Mouse (Mus musculus) embryonic facial prominence, embryonic 12.5 days (tissue): ENCODE measurements around the gene Lnp1. TPM values are rescaled to one million over a fixed set of nuclear protein-coding genes. Genes with fewer than 3 reads are reported as not detected.
"Not testable (repeated sequence)": the region's sequence is repeated elsewhere in the genome, so short reads cannot be mapped to it uniquely, and the experiment has no call there.

Source experiments
- ATAC-seq: fragments of 200-750 bp; cut with Nextera tagmentation; 2 replicates; pipeline ENCODE4 v1.8.0; 2017; ENCODE audit not compliant: insufficient number of reproducible peaks, insufficient read depth, low FRiP score, low TSS enrichment
- H3K27ac ChIP-seq: fragments of 300-500 bp; sonication (generic); 2 replicates; pipeline ENCODE4 v1.5.1; 2016; ENCODE audit warnings: mild to moderate bottlenecking
- H3K27me3 ChIP-seq: fragments of 300-500 bp; sonication (generic); 2 replicates; pipeline ENCODE4 v1.6.1; 2016; ENCODE audit warnings: mild to moderate bottlenecking, moderate library complexity
- H3K36me3 ChIP-seq: fragments of 300-500 bp; sonication (generic); 2 replicates; pipeline ENCODE4 v1.6.1; 2016; ENCODE audit warnings: mild to moderate bottlenecking
- H3K4me1 ChIP-seq: fragments of 300-500 bp; sonication (generic); 2 replicates; pipeline ENCODE4 v1.6.1; 2016
- H3K4me2 ChIP-seq: fragments of 300-500 bp; sonication (generic); replicated peaks from 2 replicates; pipeline ENCODE4 v1.6.1; 2016; ENCODE audit warnings: mild to moderate bottlenecking, moderate library complexity
- H3K4me3 ChIP-seq: fragments of 300-500 bp; sonication (generic); 2 replicates; pipeline ENCODE4 v1.5.1; 2016; ENCODE audit warnings: mild to moderate bottlenecking
- H3K9ac ChIP-seq: fragments of 300-500 bp; sonication (generic); 2 replicates; pipeline ENCODE4 v1.6.1; 2016; ENCODE audit warnings: mild to moderate bottlenecking, moderate library complexity
- H3K9me3 ChIP-seq: fragments of 300-500 bp; sonication (generic); 2 replicates; pipeline ENCODE4 v1.6.1; 2016; ENCODE audit warnings: mild to moderate bottlenecking, moderate library complexity
- whole genome bisulfite sequencing: fragments of 180-500 bp; shearing (Covaris S2); methylation state at CpG from one replicate; pipeline ENCODE4 v1.1.7; 2016; 5-methylcytosine and 5-hydroxymethylcytosine counted together
- polyA plus RNA-seq: library from polyadenylated mRNA; unstranded; fragments of >200 nt; fragmentation: Nextera tagmentation; extraction: Ambion mirVana; gene quantifications from 2 replicates; pipeline ENCODE4 v1.2.1, GENCODE M21; 2016

The Lnp1 gene
- polyA plus RNA-seq = not detected in 2 replicates

GRCm38 (mm10) chr16:56928023-56928422 is at the start of gene Lnp1:
Lnp1 (minus strand) TSS chr16:56928061.
- WGBS = 44% methylated on average over 3 of the region's 3 CpGs
- Histone ChIP-seq H3K4me2 (no peak within 1 kb of the TSS), H3K27me3 (no peaks in the 10 kb centered on the region), H3K9me3 (no peaks in the 10 kb centered on the region), H3K9ac (no peak within 1 kb of the TSS), H3K27ac (no peak within 1 kb of the TSS), H3K36me3 (no peaks in the 10 kb centered on the region), H3K4me1 (no peaks in the 10 kb centered on the region), H3K4me3 (no peak within 1 kb of the TSS)
- no peak for ATAC-seq

- no peak overlapping the region for H3K9ac ChIP-seq
- no peaks in the 10 kb centered on the region for H3K36me3 ChIP-seq
- H3K4me3 ChIP-seq = no peak overlapping the region
- no peak overlapping the region for H3K27ac ChIP-seq
- H3K27me3 ChIP-seq = no peaks in the 10 kb centered on the region
- no peaks in the 10 kb centered on the region for H3K4me1 ChIP-seq
- H3K4me2 ChIP-seq = no peak overlapping the region
- 74% methylated on average over 3 of the region's 3 CpGs for WGBS
- H3K9me3 ChIP-seq = no peaks in the 10 kb centered on the region
- ATAC-seq = no peak
Measured at GRCm38 (mm10) chr16:56974646-56975045, 46.8 kb upstream of the Lnp1 start.

- not testable (repeated sequence) for H3K4me2 ChIP-seq
Measured at GRCm38 (mm10) chr16:56958311-56958710, 30.4 kb upstream of the Lnp1 start.

GRCm38 (mm10) chr16:56949085-56949484 is 21.2 kb upstream of the Lnp1 start:
- Histone ChIP-seq H3K36me3 (no peaks in the 10 kb centered on the region), H3K9me3 (no peaks in the 10 kb centered on the region), H3K27me3 (no peaks in the 10 kb centered on the region), H3K4me3 (no peak overlapping the region), H3K4me2 (no peak overlapping the region), H3K4me1 (no peaks in the 10 kb centered on the region), H3K27ac (no peak overlapping the region), H3K9ac (no peak overlapping the region)
- WGBS = 85% methylated on average over 5 of the region's 5 CpGs
- ATAC-seq = no peak

More at GRCm38 (mm10) chr16:56958311-56958710, 30.4 kb upstream of the Lnp1 start:
- H3K27ac ChIP-seq, H3K4me1 ChIP-seq, H3K36me3 ChIP-seq, H3K27me3 ChIP-seq, H3K4me3 ChIP-seq, ATAC-seq, H3K9ac ChIP-seq, H3K9me3 ChIP-seq: not testable (repeated sequence)
- WGBS = 92% methylated on average over 2 of the region's 2 CpGs

- WGBS = 91% methylated on average over 2 of the region's 2 CpGs
- no peak for ATAC-seq
- H3K27ac ChIP-seq = no peak overlapping the region
- no peak overlapping the region for H3K4me2 ChIP-seq
- H3K9me3 ChIP-seq = no peaks in the 10 kb centered on the region
- no peaks in the 10 kb centered on the region for H3K27me3 ChIP-seq
- H3K4me3 ChIP-seq = no peak overlapping the region
- H3K9ac ChIP-seq = no peak overlapping the region
- no peaks in the 10 kb centered on the region for H3K36me3 ChIP-seq
- no peaks in the 10 kb centered on the region for H3K4me1 ChIP-seq
Measured at GRCm38 (mm10) chr16:56942341-56942740, 14.5 kb upstream of the Lnp1 start.

GRCm38 (mm10) chr16:56920102-56920657 is 7.7 kb downstream of the Lnp1 start:
- 18% methylated on average over 8 of the region's 8 CpGs for WGBS
- Histone ChIP-seq H3K9me3 (no peaks in the 10 kb centered on the region), H3K27ac (no peak overlapping the region), H3K36me3 (no peaks in the 10 kb centered on the region), H3K4me2 (no peak overlapping the region), H3K9ac (no peak overlapping the region), H3K27me3 (no peaks in the 10 kb centered on the region), H3K4me3 (no peak overlapping the region), H3K4me1 (no peaks in the 10 kb centered on the region)
- ATAC-seq = 0 out of 2 replicates have a peak, but pooled peaks have one; percentile 52

GRCm38 (mm10) chr16:56917230-56917629 is 10.6 kb downstream of the Lnp1 start:
- no peak for ATAC-seq
- no peak overlapping the region for H3K4me2 ChIP-seq
- no peaks in the 10 kb centered on the region for H3K36me3 ChIP-seq
- no peaks in the 10 kb centered on the region for H3K27me3 ChIP-seq
- H3K4me1 ChIP-seq = no peaks in the 10 kb centered on the region
- WGBS = 87% methylated on average over 7 of the region's 7 CpGs
- no peaks in the 10 kb centered on the region for H3K9me3 ChIP-seq
- H3K9ac ChIP-seq = no peak overlapping the region
- H3K4me3 ChIP-seq = no peak overlapping the region
- no peak overlapping the region for H3K27ac ChIP-seq

- no peak overlapping the region for H3K27ac ChIP-seq
- no peaks in the 10 kb centered on the region for H3K36me3 ChIP-seq
- H3K4me1 ChIP-seq = no peaks in the 10 kb centered on the region
- H3K9ac ChIP-seq = no peak overlapping the region
- no peaks in the 10 kb centered on the region for H3K27me3 ChIP-seq
- no peak overlapping the region for H3K4me2 ChIP-seq
- no peaks in the 10 kb centered on the region for H3K9me3 ChIP-seq
- H3K4me3 ChIP-seq = no peak overlapping the region
- ATAC-seq = no peak
- 66% methylated on average over 5 of the region's 5 CpGs for WGBS
Measured at GRCm38 (mm10) chr16:56908986-56909385, 18.9 kb downstream of the Lnp1 start.

GRCm38 (mm10) chr16:56902206-56902605 is 25.7 kb downstream of the Lnp1 start:
- H3K9ac ChIP-seq, ATAC-seq, H3K4me1 ChIP-seq, H3K9me3 ChIP-seq, H3K4me3 ChIP-seq, H3K27me3 ChIP-seq, H3K36me3 ChIP-seq, H3K4me2 ChIP-seq, H3K27ac ChIP-seq: not testable (repeated sequence)
- 54% methylated on average over 3 of the region's 3 CpGs for WGBS

GRCm38 (mm10) chr16:56891583-56891982 is 36.3 kb downstream of the Lnp1 start:
- no peak overlapping the region for H3K4me2 ChIP-seq
- WGBS = 89% methylated on average over 5 of the region's 5 CpGs
- no peaks in the 10 kb centered on the region for H3K9me3 ChIP-seq
- no peak overlapping the region for H3K4me3 ChIP-seq
- no peaks in the 10 kb centered on the region for H3K4me1 ChIP-seq
- no peaks in the 10 kb centered on the region for H3K36me3 ChIP-seq
- no peaks in the 10 kb centered on the region for H3K27me3 ChIP-seq
- ATAC-seq = no peak
- no peak overlapping the region for H3K9ac ChIP-seq
- no peak overlapping the region for H3K27ac ChIP-seq

- Histone ChIP-seq H3K27me3 (no peaks in the 10 kb centered on the region), H3K36me3 (no peaks in the 10 kb centered on the region), H3K9ac (no peak overlapping the region), H3K4me2 (peak overlapping the region; percentile 57), H3K4me3 (peak overlapping the region; percentile 51), H3K27ac (no peak overlapping the region), H3K4me1 (no peaks in the 10 kb centered on the region), H3K9me3 (no peaks in the 10 kb centered on the region)
- WGBS = 25% methylated on average over 9 of the region's 9 CpGs
- ATAC-seq = no peak
Measured at GRCm38 (mm10) chr16:56886616-56887116, 41.2 kb downstream of the Lnp1 start.

GRCm38 (mm10) chr16:56885824-56886615 is 41.8 kb downstream of the Lnp1 start, which contains the start of gene Tmem45a:
Tmem45a (minus strand) TSS chr16:56886166.
- 4% methylated on average over 25 of the region's 25 CpGs for WGBS
- no peaks in the 10 kb centered on the region for H3K36me3 ChIP-seq
- H3K4me2 ChIP-seq = peak within 1 kb of the TSS; percentile 57
- no peaks in the 10 kb centered on the region for H3K27me3 ChIP-seq
- H3K9ac ChIP-seq = peak within 1 kb of the TSS; percentile 19
- H3K4me3 ChIP-seq = peak within 1 kb of the TSS; percentile 51
- H3K9me3 ChIP-seq = no peaks in the 10 kb centered on the region
- H3K4me1 ChIP-seq = no peaks in the 10 kb centered on the region
- ATAC-seq = peak; percentile 100
- H3K27ac ChIP-seq = peak within 1 kb of the TSS; percentile 43; the same call in 1 of the 2 replicates
